Mouse (Mus musculus) hematopoietic stem cell, adult 5-6 weeks (primary cell): ENCODE measurements around the gene Zfp791. TPM values are rescaled to one million over a fixed set of nuclear protein-coding genes. Genes with fewer than 3 reads are reported as not detected.

Experiments
- ATAC-seq, 2 experiments: fragments of 125-278 bp in 1 of 2; replicated peaks in 1 of 2; 2 replicates each; pipeline ENCODE4 v1.8.0; 2016 to 2017; ENCODE audit warnings: inconsistent platforms in 2 of 2, mild to moderate bottlenecking in 2 of 2, moderate number of reproducible peaks in 2 of 2, low read depth in 1 of 2, moderate TSS enrichment in 1 of 2; ENCODE audit not compliant: low FRiP score in 2 of 2, poor library complexity in 2 of 2, severe bottlenecking in 2 of 2, insufficient read depth in 1 of 2, low TSS enrichment in 1 of 2
- total RNA-seq: library from RNA; stranded (forward); fragments of 172-1452, 232-1000 nt; gene quantifications from 2 replicates; pipeline ENCODE4 v1.2.3, GENCODE M21; 2017

Zfp791 gene
- total RNA-seq, 1 experiment from 2014 or later = not detected

DNA sequence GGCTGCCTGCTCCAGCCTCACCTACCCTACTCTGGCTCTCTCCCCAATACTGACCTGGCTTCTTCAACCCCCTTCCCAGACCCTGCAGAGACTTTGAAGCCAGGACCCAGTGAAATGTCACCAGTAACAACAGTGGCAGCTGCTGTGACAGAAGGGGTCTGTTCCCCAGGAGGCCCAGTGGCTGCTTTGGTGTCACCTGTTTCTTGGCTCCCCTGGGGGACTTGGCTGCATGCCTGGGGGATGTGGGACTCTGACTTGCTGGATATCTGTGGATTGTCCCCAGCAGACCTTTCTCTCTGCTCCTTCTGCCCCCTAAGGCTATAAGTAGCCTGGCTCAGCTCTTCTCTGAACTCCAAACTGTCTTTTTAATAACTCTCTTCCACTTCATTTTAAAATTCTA, 54.9 kb downstream of the Zfp791 start, which contains the start of gene Gm5741:
Gene Gm5741, minus strand, starts transcription at position 1 of the 400 bp plus-strand sequence.
- ATAC-seq = no peak

DNA sequence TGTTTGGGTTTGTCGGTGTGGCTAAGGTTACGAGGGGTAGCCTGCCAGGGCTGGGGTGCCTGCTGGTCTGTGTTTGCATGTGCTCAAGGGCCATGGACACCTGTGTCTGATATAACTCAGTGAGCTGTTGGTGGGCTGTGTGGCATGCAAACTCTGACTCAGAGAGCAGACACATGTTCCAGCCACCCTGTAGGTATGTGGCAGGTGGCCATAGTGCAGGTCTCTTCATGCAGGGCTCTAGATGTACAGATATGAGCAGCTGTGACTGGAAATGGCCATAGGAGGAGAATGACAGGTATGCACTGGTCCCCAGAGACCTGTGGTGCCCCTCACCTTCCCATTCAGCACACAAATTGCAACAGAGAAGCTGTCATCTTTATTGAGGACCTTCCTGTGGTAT, 55.7 kb downstream of the Zfp791 start:
- no peak for ATAC-seq

DNA sequence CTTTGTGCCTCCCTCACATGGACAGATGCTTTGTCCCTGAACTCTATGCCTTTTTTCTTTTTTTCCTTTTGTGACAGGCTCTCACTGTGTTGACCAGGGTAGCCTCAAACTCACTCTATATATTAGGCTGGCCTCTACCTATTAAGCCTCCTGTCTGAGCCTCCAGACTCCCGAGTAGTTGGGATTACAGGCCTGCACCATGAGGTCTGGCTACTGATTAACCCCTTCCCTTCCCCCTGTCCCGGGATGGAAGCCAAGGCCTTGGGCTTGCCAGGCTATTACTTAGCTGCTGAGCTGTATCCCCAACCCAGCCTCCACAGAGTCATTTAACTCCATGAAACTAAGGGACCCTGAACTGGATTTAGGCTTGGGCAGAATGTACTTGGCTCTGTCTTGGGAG, 57.7 kb downstream of the Zfp791 start:
- no peak for ATAC-seq

DNA sequence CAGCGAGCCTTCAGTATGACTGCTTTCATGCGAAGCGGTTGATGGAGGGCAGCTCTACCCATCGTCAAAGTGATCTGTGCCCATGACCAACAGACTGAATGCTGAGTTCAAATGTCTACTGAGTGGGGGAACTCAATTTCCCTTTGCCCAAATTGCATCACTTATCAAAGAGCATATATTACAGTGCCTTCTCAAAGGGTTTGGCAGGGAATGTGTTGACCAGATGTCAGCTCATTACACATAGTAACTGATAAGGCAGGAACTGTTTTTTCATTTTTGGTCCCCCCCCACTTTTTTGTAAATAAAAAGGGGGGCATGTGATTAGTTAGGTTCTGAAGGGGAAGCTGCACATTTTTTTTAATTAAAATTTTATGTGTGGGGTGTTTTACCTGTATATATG, 60.3 kb downstream of the Zfp791 start:
- ATAC-seq = no peak

DNA sequence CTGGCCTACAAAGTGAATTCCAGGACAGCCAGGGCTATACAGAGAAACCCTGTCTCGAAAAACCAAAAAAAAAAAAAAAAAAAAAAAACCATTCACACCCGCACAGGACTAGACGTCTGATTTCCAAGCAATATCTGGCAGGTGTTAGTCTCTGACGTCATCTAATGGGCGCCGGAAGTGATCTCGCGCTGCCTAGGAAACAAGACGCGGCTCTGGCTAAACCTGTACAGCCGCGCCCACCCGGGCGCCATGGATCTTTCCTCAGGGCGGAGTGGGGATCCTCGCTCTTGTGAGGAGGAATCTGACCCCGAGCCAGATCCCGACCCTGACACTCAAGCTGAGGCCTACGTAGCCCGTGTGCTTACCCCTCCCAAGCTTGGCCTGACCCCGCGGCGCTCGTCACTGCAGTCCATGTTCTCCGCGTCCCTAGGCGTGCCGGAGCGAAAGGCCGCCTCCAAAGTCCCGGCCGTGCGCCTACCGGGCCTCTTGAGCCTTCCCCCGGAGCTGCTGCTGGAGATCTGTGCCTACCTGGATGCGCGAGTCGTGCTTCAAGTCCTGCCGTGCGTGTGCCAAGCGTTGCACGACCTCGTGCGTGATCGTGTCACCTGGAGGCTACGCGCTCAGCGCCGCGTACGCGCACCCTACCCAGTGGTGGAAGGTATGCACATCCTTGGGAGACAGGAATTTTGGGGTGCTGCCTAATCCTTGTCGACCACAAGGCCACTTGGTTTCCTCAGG, 62.8 kb downstream of the Zfp791 start, which contains the start of gene Fbxw9:
Gene Fbxw9, plus strand, starts transcription at position 177 of the 738 bp plus-strand sequence.
- peak; percentile 89 to 96 for ATAC-seq

Other genes with a start within 250 kb of the Zfp791 start
- 29.5 and 37.4 TPM in 2 replicates for gene Gcdh, start 229.2 kb downstream of the Zfp791 start, total RNA-seq
- 4.1 and 30.6 TPM in 2 replicates for gene Klf1, start 221.2 kb downstream of the Zfp791 start, total RNA-seq
- gene Dnase2a, start 214.5 kb downstream of the Zfp791 start, total RNA-seq = 27.8 and 50.0 TPM in 2 replicates
- 0.10 TPM in 1 of 2 replicates, not detected in the other for gene Mast1, start 185.7 kb downstream of the Zfp791 start, total RNA-seq
- gene Rtbdn, start 176.1 kb downstream of the Zfp791 start, total RNA-seq = not detected in 2 replicates
- gene Gm49661, start 153.7 kb downstream of the Zfp791 start, total RNA-seq = not detected in 2 replicates
- 469 and 528 TPM in 2 replicates for gene Prdx2, start 153.5 kb downstream of the Zfp791 start, total RNA-seq
- 59.7 and 112 TPM in 2 replicates for gene Rnaseh2a, start 153.3 kb downstream of the Zfp791 start, total RNA-seq
- 208 and 220 TPM in 2 replicates for gene Junb, start 144.4 kb downstream of the Zfp791 start, total RNA-seq
- 17.9 and 18.5 TPM in 2 replicates for gene Hook2, start 132.5 kb downstream of the Zfp791 start, total RNA-seq
- gene Best2, start 108.6 kb downstream of the Zfp791 start, total RNA-seq = not detected in 2 replicates
- 34.1 and 49.6 TPM in 2 replicates for gene Asna1, start 97.8 kb downstream of the Zfp791 start, total RNA-seq
- gene Trir, start 96.3 kb downstream of the Zfp791 start, total RNA-seq = 219 and 245 TPM in 2 replicates
- 21.8 and 23.0 TPM in 2 replicates for gene Tnpo2, start 86.2 kb downstream of the Zfp791 start, total RNA-seq
- 6.1 and 7.1 TPM in 2 replicates for gene Fbxw9, start 63.0 kb downstream of the Zfp791 start, total RNA-seq
- not detected in 2 replicates for gene Gm5741, start 55.1 kb downstream of the Zfp791 start, total RNA-seq
- 15.5 and 22.7 TPM in 2 replicates for gene Dhps, start 51.3 kb downstream of the Zfp791 start, total RNA-seq
- gene Wdr83os, start 42.4 kb downstream of the Zfp791 start, total RNA-seq = 37.1 and 51.9 TPM in 2 replicates
- 17.3 and 17.6 TPM in 2 replicates for gene Wdr83, start 41.8 kb downstream of the Zfp791 start, total RNA-seq
- 46.2 and 55.0 TPM in 2 replicates for gene Man2b1, start 39.8 kb downstream of the Zfp791 start, total RNA-seq
- gene Cks1brt, start 28.8 kb upstream of the Zfp791 start, total RNA-seq = not detected in 2 replicates
- gene Olfr371, start 102.9 kb upstream of the Zfp791 start, total RNA-seq = not detected in 2 replicates
- gene Orc6, start 176.5 kb upstream of the Zfp791 start, total RNA-seq = 65.1 and 92.5 TPM in 2 replicates
- gene Vps35, start 176.7 kb upstream of the Zfp791 start, total RNA-seq = 117 and 119 TPM in 2 replicates